Mouse (Mus musculus): ENCODE results near the gene A830018L16Rik.

DNA sequence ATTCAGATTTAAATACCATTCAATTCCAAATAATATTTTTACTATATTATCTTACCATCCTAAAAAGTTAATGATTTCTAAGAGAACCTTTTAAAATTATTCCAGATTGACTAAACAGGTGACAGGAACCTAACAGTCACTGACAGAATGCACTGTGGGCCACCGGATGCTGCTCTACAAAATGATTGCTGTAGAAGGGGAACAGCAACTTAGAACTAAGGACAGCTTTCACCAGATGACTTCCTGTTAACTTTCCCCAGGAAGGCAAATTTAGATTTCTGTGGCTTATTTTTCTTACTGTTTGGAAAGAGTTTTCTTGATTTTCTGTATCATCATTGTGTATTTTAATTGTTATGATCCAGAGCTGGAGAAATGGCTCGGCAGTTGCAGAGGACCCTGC lies 156.4 kb downstream of the A830018L16Rik start:
- TF ChIP-seq CTCF (IDR thresholded peaks at IDR 0.05; ENCODE audit: extremely low read depth, insufficient read depth, low read length) (no peak), POLR2A (IDR thresholded peaks at IDR 0.05; ENCODE audit: extremely low read depth, insufficient read depth, low read length) (no peak)
